Mouse (Mus musculus): ENCODE measurements at regions not wholly inside any gene's neighbourhood (a gene's known extent, or its start where the extent isn't known, plus 50 kb on each side); places are given as distances from the start of the nearest gene placed in this dataset.

DNA sequence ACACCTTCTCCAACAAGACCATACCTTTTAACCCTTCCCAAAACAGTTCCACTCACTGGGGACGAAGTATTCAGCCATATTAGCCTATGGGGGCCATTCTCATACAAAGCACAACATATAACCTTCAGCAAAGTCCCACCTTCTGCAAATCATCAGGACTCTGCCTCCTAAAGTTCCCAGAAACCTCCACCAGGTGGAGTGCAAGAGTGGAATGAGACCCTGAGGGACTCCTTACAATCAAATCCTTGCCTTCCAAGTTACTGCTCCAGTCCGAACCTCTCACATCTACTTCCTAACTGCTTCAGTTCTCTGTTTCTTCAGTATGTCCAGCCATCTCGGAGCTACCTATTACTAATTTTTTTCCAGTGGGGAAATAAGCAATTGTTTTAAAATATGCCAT lies 235.2 kb upstream of the 4930583I09Rik start:
- Histone ChIP-seq H3K4me1 (ENCODE audit: control insufficient read depth, insufficient read depth, low read length) (no peaks in the 10 kb centered on the region), H3K4me2 (ENCODE audit: low read depth) (no peak overlapping the region), H3K4me3 (ENCODE audit: low read depth, low read length) (no peak overlapping the region), H3K27ac (ENCODE audit: low read depth, low read length) (no peak overlapping the region), H3K27me3 (ENCODE audit: control insufficient read depth, insufficient read depth, low read length) (no peaks in the 10 kb centered on the region), H3K9ac (ENCODE audit: low read length) (no peak overlapping the region), H3K9me3 (ENCODE audit: control insufficient read depth, low read length) (no peaks in the 10 kb centered on the region), H3K36me3 (ENCODE audit: control insufficient read depth, insufficient read depth, low read length) (no peaks in the 10 kb centered on the region)
- DNase-seq (ENCODE audit: low spot score) (no peak), ATAC-seq (ENCODE audit: insufficient read depth, low FRiP score, low TSS enrichment) (no peak)
- 57% methylated on average over 3 of the region's 3 CpGs for WGBS

DNA sequence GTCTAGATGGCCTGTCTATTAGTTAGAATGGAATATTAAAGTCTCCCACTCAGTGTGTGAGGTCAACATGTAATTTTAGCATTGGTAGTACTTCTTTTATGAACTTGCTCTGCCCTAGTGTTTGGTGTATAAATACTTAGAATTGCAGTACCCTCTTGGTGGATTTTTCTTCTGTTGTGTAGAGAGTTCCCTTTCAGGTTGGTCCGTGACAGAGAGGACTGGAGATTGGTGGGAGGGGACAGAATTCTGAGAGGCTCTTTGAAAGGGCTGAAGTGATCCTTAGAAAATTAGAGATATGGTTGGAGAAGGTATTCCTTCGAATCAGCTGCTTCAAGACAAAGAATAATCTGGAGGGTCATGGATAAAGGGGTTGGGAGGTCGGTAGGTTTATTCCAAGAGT lies 230.3 kb upstream of the 4930583I09Rik start:
- no peak overlapping the region for H3K4me2 ChIP-seq (ENCODE audit: low read depth)
- H3K4me1 ChIP-seq (ENCODE audit: control insufficient read depth, insufficient read depth, low read length) = no peaks in the 10 kb centered on the region
- no peak overlapping the region for H3K9ac ChIP-seq (ENCODE audit: low read length)
- ATAC-seq (ENCODE audit: insufficient read depth, low FRiP score, low TSS enrichment) (no peak), DNase-seq (ENCODE audit: low spot score) (no peak)
- 82% methylated on average over 3 of the region's 3 CpGs for WGBS
- no peaks in the 10 kb centered on the region for H3K9me3 ChIP-seq (ENCODE audit: control insufficient read depth, low read length)
- H3K4me3 ChIP-seq (ENCODE audit: low read depth, low read length) = no peak overlapping the region
- no peaks in the 10 kb centered on the region for H3K27me3 ChIP-seq (ENCODE audit: control insufficient read depth, insufficient read depth, low read length)
- no peak overlapping the region for H3K27ac ChIP-seq (ENCODE audit: low read depth, low read length)
- H3K36me3 ChIP-seq (ENCODE audit: control insufficient read depth, insufficient read depth, low read length) = no peaks in the 10 kb centered on the region

DNA sequence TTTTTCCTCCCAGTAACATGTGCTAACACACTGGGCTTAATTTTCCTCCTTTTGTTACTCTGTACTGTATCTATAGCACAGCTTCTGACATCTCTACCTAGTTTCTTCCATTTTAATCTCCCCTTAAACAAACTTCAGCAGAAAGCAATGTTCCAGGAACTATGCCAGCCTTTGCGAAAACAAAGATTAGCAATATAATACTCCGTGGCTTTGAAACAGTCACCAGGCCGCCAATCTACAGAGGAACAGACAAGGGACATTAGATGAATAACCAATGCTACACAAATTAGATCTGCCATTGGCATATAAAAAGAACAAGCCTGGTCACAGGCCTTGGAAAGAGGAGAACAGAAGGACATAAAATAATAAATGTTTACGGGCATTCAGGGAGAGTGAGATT lies 220.2 kb upstream of the 4930583I09Rik start:
- Histone ChIP-seq H3K9me3 (ENCODE audit: control insufficient read depth, low read length) (no peaks in the 10 kb centered on the region), H3K4me3 (ENCODE audit: low read depth, low read length) (no peak overlapping the region), H3K27ac (ENCODE audit: low read depth, low read length) (no peak overlapping the region), H3K27me3 (ENCODE audit: control insufficient read depth, insufficient read depth, low read length) (no peaks in the 10 kb centered on the region), H3K4me1 (ENCODE audit: control insufficient read depth, insufficient read depth, low read length) (no peaks in the 10 kb centered on the region), H3K9ac (ENCODE audit: low read length) (no peak overlapping the region), H3K4me2 (ENCODE audit: low read depth) (no peak overlapping the region), H3K36me3 (ENCODE audit: control insufficient read depth, insufficient read depth, low read length) (no peaks in the 10 kb centered on the region)
- 81% methylated on average over 4 of the region's 4 CpGs for WGBS
- ATAC-seq (ENCODE audit: insufficient read depth, low FRiP score, low TSS enrichment) (no peak), DNase-seq (ENCODE audit: low spot score) (no peak)

DNA sequence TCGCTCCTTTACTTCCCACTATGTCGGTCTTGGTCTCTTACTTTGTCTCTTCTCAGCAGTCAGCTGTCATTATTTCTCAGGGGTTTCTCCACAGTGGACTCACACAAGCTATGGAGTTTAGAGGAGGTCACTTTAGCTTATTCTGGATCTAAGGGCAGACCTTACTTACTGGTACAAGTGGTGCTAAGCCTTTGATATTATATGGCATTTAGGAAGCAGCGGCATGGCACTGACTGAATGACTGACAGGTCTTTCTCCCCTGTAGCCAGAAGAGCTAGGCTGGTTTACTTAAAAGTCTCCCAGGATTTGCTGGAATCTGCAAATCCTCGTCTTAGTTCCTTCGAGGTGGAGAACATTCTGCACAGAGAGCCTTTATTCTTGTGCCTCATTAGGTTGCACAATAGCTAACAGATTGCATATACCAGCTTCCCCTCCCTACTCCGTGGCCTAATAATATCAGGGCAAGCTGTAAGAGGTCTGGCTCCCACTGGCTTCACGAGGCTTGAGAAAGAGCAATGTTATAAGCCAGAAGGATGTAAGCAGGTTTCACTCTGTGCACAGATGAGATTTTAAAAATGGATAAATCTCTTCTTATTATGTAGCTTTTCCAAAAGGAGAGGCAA lies 214.1 kb upstream of the 4930583I09Rik start:
- DNase-seq (ENCODE audit: low spot score) (no peak), ATAC-seq (ENCODE audit: insufficient read depth, low FRiP score, low TSS enrichment) (no peak)
- no peaks in the 10 kb centered on the region for H3K4me1 ChIP-seq (ENCODE audit: control insufficient read depth, insufficient read depth, low read length)
- H3K27me3 ChIP-seq (ENCODE audit: control insufficient read depth, insufficient read depth, low read length) = no peaks in the 10 kb centered on the region
- H3K9ac ChIP-seq (ENCODE audit: low read length) = no peak overlapping the region
- no peak overlapping the region for H3K4me2 ChIP-seq (ENCODE audit: low read depth)
- no peaks in the 10 kb centered on the region for H3K9me3 ChIP-seq (ENCODE audit: control insufficient read depth, low read length)
- 72% methylated on average over 7 of the region's 7 CpGs for WGBS
- H3K27ac ChIP-seq (ENCODE audit: low read depth, low read length) = no peak overlapping the region
- H3K4me3 ChIP-seq (ENCODE audit: low read depth, low read length) = no peak overlapping the region
- no peaks in the 10 kb centered on the region for H3K36me3 ChIP-seq (ENCODE audit: control insufficient read depth, insufficient read depth, low read length)

DNA sequence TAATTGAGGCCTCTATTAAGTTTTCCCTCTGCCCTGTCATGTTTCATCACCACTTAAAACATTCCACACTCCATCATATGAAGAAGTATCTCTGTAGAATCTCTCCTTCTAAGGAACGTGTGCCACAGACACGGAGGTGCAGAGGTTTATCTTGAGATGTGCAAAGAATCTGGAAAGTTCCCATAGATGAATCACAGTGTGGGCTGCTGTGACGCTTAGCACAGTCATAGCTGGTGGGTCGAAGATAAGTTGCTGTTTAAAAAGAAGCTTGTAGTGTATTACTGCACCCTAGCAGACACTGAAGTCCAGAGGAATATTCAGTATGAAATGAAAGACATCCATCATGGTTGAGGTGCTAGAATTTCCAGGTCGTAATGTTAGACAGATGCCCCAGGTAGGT lies 179.9 kb upstream of the 4930583I09Rik start:
- Histone ChIP-seq H3K9ac (ENCODE audit: low read length) (no peak overlapping the region), H3K36me3 (ENCODE audit: control insufficient read depth, insufficient read depth, low read length) (no peaks in the 10 kb centered on the region), H3K4me2 (ENCODE audit: low read depth) (no peak overlapping the region), H3K27ac (ENCODE audit: low read depth, low read length) (no peak overlapping the region), H3K4me3 (ENCODE audit: low read depth, low read length) (no peak overlapping the region), H3K27me3 (ENCODE audit: control insufficient read depth, insufficient read depth, low read length) (no peaks in the 10 kb centered on the region), H3K9me3 (ENCODE audit: control insufficient read depth, low read length) (no peaks in the 10 kb centered on the region), H3K4me1 (ENCODE audit: control insufficient read depth, insufficient read depth, low read length) (no peaks in the 10 kb centered on the region)
- no peak for ATAC-seq (ENCODE audit: insufficient read depth, low FRiP score, low TSS enrichment)
- 87% methylated on average over 5 of the region's 5 CpGs for WGBS
- no peak for DNase-seq (ENCODE audit: low spot score)

DNA sequence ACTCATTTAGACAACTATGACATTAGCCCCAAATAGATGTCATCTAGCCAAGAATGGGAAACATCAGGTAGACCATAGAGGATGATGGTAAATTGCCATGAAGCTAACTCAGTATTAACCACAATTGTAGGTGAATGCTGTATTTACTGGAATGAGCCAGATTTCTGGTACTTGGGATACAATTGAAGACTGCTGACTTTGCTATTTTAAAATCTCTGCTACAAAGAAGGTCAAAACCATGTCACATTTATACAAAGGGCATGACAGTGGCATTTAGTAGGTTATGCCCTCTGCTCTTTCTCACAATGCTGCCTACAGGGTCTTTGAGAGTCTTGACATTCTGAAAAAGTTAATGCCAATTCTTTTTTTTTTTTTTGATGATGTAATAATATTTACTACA lies 178.8 kb upstream of the 4930583I09Rik start:
- Histone ChIP-seq H3K4me2 (ENCODE audit: low read depth) (no peak overlapping the region), H3K27ac (ENCODE audit: low read depth, low read length) (no peak overlapping the region), H3K9me3 (ENCODE audit: control insufficient read depth, low read length) (no peaks in the 10 kb centered on the region), H3K4me1 (ENCODE audit: control insufficient read depth, insufficient read depth, low read length) (no peaks in the 10 kb centered on the region), H3K27me3 (ENCODE audit: control insufficient read depth, insufficient read depth, low read length) (no peaks in the 10 kb centered on the region), H3K9ac (ENCODE audit: low read length) (no peak overlapping the region), H3K36me3 (ENCODE audit: control insufficient read depth, insufficient read depth, low read length) (no peaks in the 10 kb centered on the region), H3K4me3 (ENCODE audit: low read depth, low read length) (no peak overlapping the region)
- ATAC-seq (ENCODE audit: insufficient read depth, low FRiP score, low TSS enrichment) (no peak), DNase-seq (ENCODE audit: low spot score) (no peak)

DNA sequence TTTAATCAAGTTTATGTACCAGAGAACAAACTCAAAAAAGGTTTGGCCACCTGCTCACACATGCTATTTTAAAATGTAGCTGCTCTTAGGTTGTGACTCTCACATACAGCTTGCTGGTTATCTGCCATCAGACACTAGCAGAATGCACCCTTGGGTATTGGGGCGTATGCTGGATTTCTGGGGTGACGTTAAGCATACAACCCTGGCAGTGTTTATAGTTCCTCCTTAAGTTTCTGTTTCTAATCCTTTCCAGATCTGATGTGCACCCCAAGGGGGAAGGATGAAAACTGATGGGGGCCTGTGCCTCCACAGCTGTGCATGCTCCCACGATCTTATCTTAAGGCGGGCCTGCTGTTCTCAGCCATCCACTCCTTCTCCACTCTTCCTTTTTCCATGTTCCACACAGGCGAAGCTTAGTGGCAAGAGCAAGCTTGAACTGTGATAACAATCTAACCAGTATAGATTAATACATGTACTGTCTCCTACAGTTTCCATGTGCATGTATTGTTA lies 164.8 kb upstream of the 4930583I09Rik start:
- H3K27me3 ChIP-seq (ENCODE audit: control insufficient read depth, insufficient read depth, low read length) = no peaks in the 10 kb centered on the region
- no peaks in the 10 kb centered on the region for H3K36me3 ChIP-seq (ENCODE audit: control insufficient read depth, insufficient read depth, low read length)
- H3K4me3 ChIP-seq (ENCODE audit: low read depth, low read length) = no peak overlapping the region
- no peak overlapping the region for H3K9ac ChIP-seq (ENCODE audit: low read length)
- no peaks in the 10 kb centered on the region for H3K4me1 ChIP-seq (ENCODE audit: control insufficient read depth, insufficient read depth, low read length)
- no peaks in the 10 kb centered on the region for H3K9me3 ChIP-seq (ENCODE audit: control insufficient read depth, low read length)
- DNase-seq (ENCODE audit: low spot score) = no peak
- no peak overlapping the region for H3K4me2 ChIP-seq (ENCODE audit: low read depth)
- no peak for ATAC-seq (ENCODE audit: insufficient read depth, low FRiP score, low TSS enrichment)
- WGBS = 82% methylated on average over 5 of the region's 5 CpGs
- no peak overlapping the region for H3K27ac ChIP-seq (ENCODE audit: low read depth, low read length)

DNA sequence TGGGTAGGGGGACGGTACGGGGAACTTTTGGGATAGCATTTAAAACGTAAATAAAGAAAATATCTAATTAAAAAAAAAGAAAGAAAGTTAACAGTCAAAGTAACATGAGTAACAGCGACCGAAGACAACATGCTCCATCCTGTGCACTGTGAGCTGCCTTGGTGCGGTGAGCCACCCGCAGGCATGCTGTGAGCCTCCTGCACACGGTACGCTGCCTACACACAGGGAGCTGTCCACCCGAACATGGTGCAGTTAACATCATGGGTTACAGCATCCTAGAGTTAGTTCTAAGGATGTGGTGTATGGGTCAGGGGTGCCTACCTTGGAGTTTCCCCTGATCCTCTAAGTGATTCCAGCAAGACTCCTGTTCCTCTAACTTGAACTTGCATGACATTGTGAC lies 158.6 kb upstream of the 4930583I09Rik start:
- Histone ChIP-seq H3K27me3 (ENCODE audit: control insufficient read depth, insufficient read depth, low read length) (no peaks in the 10 kb centered on the region), H3K9ac (ENCODE audit: low read length) (no peak overlapping the region), H3K4me2 (ENCODE audit: low read depth) (no peak overlapping the region), H3K36me3 (ENCODE audit: control insufficient read depth, insufficient read depth, low read length) (no peaks in the 10 kb centered on the region), H3K4me1 (ENCODE audit: control insufficient read depth, insufficient read depth, low read length) (no peaks in the 10 kb centered on the region), H3K4me3 (ENCODE audit: low read depth, low read length) (no peak overlapping the region), H3K9me3 (ENCODE audit: control insufficient read depth, low read length) (no peaks in the 10 kb centered on the region), H3K27ac (ENCODE audit: low read depth, low read length) (no peak overlapping the region)
- 86% methylated on average over 10 of the region's 10 CpGs for WGBS
- DNase-seq (ENCODE audit: low spot score) = no peak
- ATAC-seq (ENCODE audit: insufficient read depth, low FRiP score, low TSS enrichment) = no peak

DNA sequence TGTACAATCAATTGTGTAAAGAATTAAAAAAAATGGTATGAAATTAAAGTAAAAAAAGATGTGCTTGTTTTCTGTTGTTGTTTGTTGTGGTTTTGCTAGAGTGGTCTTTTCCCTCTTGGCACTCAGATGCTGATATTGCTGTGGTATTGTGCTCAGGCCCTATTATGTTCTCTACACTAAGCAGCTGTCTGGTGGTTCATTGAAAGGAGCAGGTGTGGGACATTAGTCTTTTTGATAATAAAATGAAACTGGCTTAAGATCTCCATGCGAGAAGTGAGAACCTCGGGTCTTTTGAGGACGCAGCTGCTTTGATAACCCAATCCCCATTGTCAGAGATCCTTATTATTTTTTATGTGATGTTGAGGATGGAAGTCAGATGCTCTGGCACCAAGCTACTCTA lies 155.4 kb upstream of the 4930583I09Rik start:
- Histone ChIP-seq H3K4me2 (ENCODE audit: low read depth) (no peak overlapping the region), H3K27me3 (ENCODE audit: control insufficient read depth, insufficient read depth, low read length) (no peaks in the 10 kb centered on the region), H3K9ac (ENCODE audit: low read length) (no peak overlapping the region), H3K27ac (ENCODE audit: low read depth, low read length) (no peak overlapping the region), H3K4me3 (ENCODE audit: low read depth, low read length) (no peak overlapping the region), H3K9me3 (ENCODE audit: control insufficient read depth, low read length) (no peaks in the 10 kb centered on the region), H3K4me1 (ENCODE audit: control insufficient read depth, insufficient read depth, low read length) (no peaks in the 10 kb centered on the region), H3K36me3 (ENCODE audit: control insufficient read depth, insufficient read depth, low read length) (no peaks in the 10 kb centered on the region)
- DNase-seq (ENCODE audit: low spot score) (no peak), ATAC-seq (ENCODE audit: insufficient read depth, low FRiP score, low TSS enrichment) (no peak)
- 84% methylated on average over 3 of the region's 3 CpGs for WGBS
